Comparison of ENCODE assay signal across 11 mouse cellular contexts in genomic region chr12:104041401-104041800, GRCm38 (mm10). TPM values are rescaled to one million over a fixed set of nuclear protein-coding genes. Genes with fewer than 3 reads are reported as not detected.
DNase-seq lines count a peak whose midpoint lies in the region; ATAC-seq lines count a peak whose summit lies in the region.
"Had no signal": no experiment of that assay in that cellular context is flagged by ENCODE, and none has a peak within 500 bp of the region (broad histone marks: within the 10 kb centered on the region; RNA-seq: fewer than 3 reads in every experiment).

No protein-coding gene starts in this region.

- H3K9ac ChIP-seq in heart, embryonic 11.5 days (ENCODE audit: low read depth, low read length) = no peak overlapping the region
- no peak overlapping the region for H3K9ac ChIP-seq in lung, embryonic 16.5 days (ENCODE audit: low read length)
- H3K9ac ChIP-seq: lung, embryonic 15.5 days had no signal

- H3K27ac ChIP-seq in heart, embryonic 11.5 days (ENCODE audit: low read depth, low read length) = no peak overlapping the region; the same call in 1 of the 2 replicates
- no peak overlapping the region for H3K27ac ChIP-seq in lung, embryonic 16.5 days (ENCODE audit: low read length)
- H3K27ac ChIP-seq: lung, embryonic 15.5 days had no signal

- DNase-seq in heart, adult 18-20 months = peak; percentile 79 to 91
- peak; percentile 57 for DNase-seq in adrenal gland, postnatal 10 days
- DNase-seq in gonadal fat pad, adult 2 months (ENCODE audit: low read depth) = peak; percentile 86
- DNase-seq in thymus, postnatal 4 days = no peak
- DNase-seq in thymus, adult 18-20 months = no peak
- no peak for DNase-seq in urinary bladder, adult 18-20 months (ENCODE audit: low spot score in 2 of 2)

- H3K36me3 ChIP-seq in heart, embryonic 11.5 days (ENCODE audit: control insufficient read depth, insufficient read depth, low read length) = no peaks in the 10 kb centered on the region
- H3K36me3 ChIP-seq in lung, embryonic 16.5 days (ENCODE audit: control insufficient read depth, insufficient read depth, low read length) = no peaks in the 10 kb centered on the region
- H3K36me3 ChIP-seq: lung, embryonic 15.5 days had no signal

- WGBS in heart, embryonic 11.5 days (ENCODE audit: insufficient replicate concordance) = 47% methylated on average over 6 of the region's 6 CpGs
- 56% methylated on average over 6 of the region's 6 CpGs for WGBS in lung, embryonic 16.5 days

- H3K4me3 ChIP-seq in heart, embryonic 11.5 days (ENCODE audit: low read depth, low read length) = no peak overlapping the region
- H3K4me3 ChIP-seq in lung, embryonic 16.5 days (ENCODE audit: low read length) = no peak overlapping the region
- H3K4me3 ChIP-seq: lung, embryonic 15.5 days had no signal

- H3K27me3 ChIP-seq in heart, embryonic 11.5 days (ENCODE audit: control insufficient read depth, insufficient read depth, low read length) = no peaks in the 10 kb centered on the region
- no peaks in the 10 kb centered on the region for H3K27me3 ChIP-seq in lung, embryonic 16.5 days (ENCODE audit: control insufficient read depth, insufficient read depth, low read depth, low read length)
- H3K27me3 ChIP-seq: lung, embryonic 15.5 days had no signal

- H3K4me1 ChIP-seq in heart, embryonic 11.5 days (ENCODE audit: control insufficient read depth, insufficient read depth, low read length) = no peaks in the 10 kb centered on the region
- no peaks in the 10 kb centered on the region for H3K4me1 ChIP-seq in lung, embryonic 16.5 days (replicated peaks; ENCODE audit: control insufficient read depth, insufficient read depth, low read length)
- H3K4me1 ChIP-seq: lung, embryonic 15.5 days had no signal

- no peak overlapping the region for H3K4me2 ChIP-seq in heart, embryonic 11.5 days
- no peak overlapping the region for H3K4me2 ChIP-seq in lung, embryonic 16.5 days (ENCODE audit: low read depth, low read length)
- H3K4me2 ChIP-seq: lung, embryonic 15.5 days had no signal

- H3K9me3 ChIP-seq in heart, embryonic 11.5 days (replicated peaks; ENCODE audit: control insufficient read depth, low read length) = no peaks in the 10 kb centered on the region
- H3K9me3 ChIP-seq in lung, embryonic 16.5 days (ENCODE audit: control insufficient read depth, low read length) = peaks cover 3% of the 10 kb centered on the region; the same call in 1 of the 2 replicates
- H3K9me3 ChIP-seq: lung, embryonic 15.5 days had no signal

- ATAC-seq in heart, embryonic 11.5 days (replicated peaks; ENCODE audit: insufficient number of reproducible peaks, low FRiP score, low TSS enrichment) = no peak
- ATAC-seq in lung, embryonic 16.5 days (ENCODE audit: low read depth) = peak; percentile 71

RNA-seq across cellular contexts. Expression of gene Serpina12, which starts 2.8 kb away (rescaled TPM):
- total RNA-seq in heart, adult 18-20 months (2021) = under 1 TPM in 1 of 2 experiments, not detected in 1; 0.10 TPM
- polyA plus RNA-seq in heart, embryonic 11.5 days (2014; fragmentation: Nextera tagmentation; extraction: Ambion mirVana) = 0.10 TPM in 1 of 2 replicates, not detected in the other
- under 1 TPM; 0.36 TPM for total RNA-seq in adrenal gland, postnatal 10 days (2021)
- polyA plus RNA-seq in gonadal fat pad, adult 2 months (2012; rRNA removed) = 0.07 TPM in 1 of 2 replicates, not detected in the other
- 0.14 TPM in 1 of 2 replicates, not detected in the other for polyA plus RNA-seq in lung, embryonic 16.5 days (2015; fragmentation: Nextera tagmentation; extraction: Ambion mirVana)
- polyA plus RNA-seq: cortical plate, adult 2 months; lung, embryonic 15.5 days; small intestine, adult 2 months had no signal

RNA-seq across cellular contexts. Expression of gene Serpina9, which starts 27.8 kb away (rescaled TPM):
- under 1 TPM in 1 of 2 experiments, not detected in 1; 0.10 TPM for total RNA-seq in heart, adult 18-20 months (2021)
- polyA plus RNA-seq in heart, embryonic 11.5 days (2014; fragmentation: Nextera tagmentation; extraction: Ambion mirVana) = 0.04 and 0.21 TPM in 2 replicates
- under 1 TPM in 1 of 2 experiments, not detected in 1; 0.12 TPM for total RNA-seq in adrenal gland, postnatal 10 days (2021)
- polyA plus RNA-seq in gonadal fat pad, adult 2 months (2012; rRNA removed) = not detected in 2 replicates
- 0.38 and 1.1 TPM in 2 replicates for polyA plus RNA-seq in lung, embryonic 16.5 days (2015; fragmentation: Nextera tagmentation; extraction: Ambion mirVana)

RNA-seq across cellular contexts. Expression of gene Serpina11, which starts 51.6 kb away (rescaled TPM):
- not detected for total RNA-seq in heart, adult 18-20 months (2021)
- 0.16 TPM in 1 of 2 replicates, not detected in the other for polyA plus RNA-seq in heart, embryonic 11.5 days (2014; fragmentation: Nextera tagmentation; extraction: Ambion mirVana)
- 10 to 100 TPM; 15.8 to 45.3 TPM for total RNA-seq in adrenal gland, postnatal 10 days (2021)
- polyA plus RNA-seq in gonadal fat pad, adult 2 months (2012; rRNA removed) = not detected in 2 replicates
- polyA plus RNA-seq in lung, embryonic 16.5 days (2015; fragmentation: Nextera tagmentation; extraction: Ambion mirVana) = 0.14 TPM in 1 of 2 replicates, not detected in the other
- polyA plus RNA-seq: cortical plate, adult 2 months; lung, embryonic 15.5 days had no signal

RNA-seq across cellular contexts. Expression of gene Serpina5, which starts 59.5 kb away (rescaled TPM):
- not detected for total RNA-seq in heart, adult 18-20 months (2021)
- polyA plus RNA-seq in heart, embryonic 11.5 days (2014; fragmentation: Nextera tagmentation; extraction: Ambion mirVana) = not detected in 2 replicates
- total RNA-seq in adrenal gland, postnatal 10 days (2021) = under 1 TPM; 0.12 to 0.18 TPM
- polyA plus RNA-seq in gonadal fat pad, adult 2 months (2012; rRNA removed) = 0.05 and 0.14 TPM in 2 replicates
- polyA plus RNA-seq in lung, embryonic 16.5 days (2015; fragmentation: Nextera tagmentation; extraction: Ambion mirVana) = not detected in 2 replicates
- polyA plus RNA-seq: cortical plate, adult 2 months; small intestine, adult 2 months had no signal

Comparison
In these comparisons a context has a peak if more than half of its experiments do, and no peak if none do; other contexts are left out.
1. DNase-seq: peak in heart, adult 18-20 months (2 of 2), adrenal gland, postnatal 10 days (single experiment) and gonadal fat pad, adult 2 months (single experiment); none in thymus, postnatal 4 days (single experiment), thymus, adult 18-20 months (0 of 2) and urinary bladder, adult 18-20 months (0 of 2).